Mouse (Mus musculus): ENCODE measurements around the gene Gde1. TPM values are rescaled to one million over a fixed set of nuclear protein-coding genes. Genes with fewer than 3 reads are reported as not detected.

The Gde1 gene
- polyA plus RNA-seq, 1 experiment, result 36.0 TPM

Other genes with a start within 250 kb of the Gde1 start
- 7.0 and 14.6 TPM in 2 replicates for gene Itpripl2, start 213.8 kb downstream of the Gde1 start, polyA plus RNA-seq (2012; rRNA removed)
- 54.1 and 59.3 TPM in 2 replicates for gene Coq7, start 172.4 kb downstream of the Gde1 start, polyA plus RNA-seq (2012; rRNA removed)
- 1.1 and 3.9 TPM in 2 replicates for gene Tmc7, start 121.0 kb downstream of the Gde1 start, polyA plus RNA-seq (2012; rRNA removed)
- 51.5 and 55.6 TPM in 2 replicates for gene Tmc5, start 108.5 kb downstream of the Gde1 start, polyA plus RNA-seq (2012; rRNA removed)
- 1.1 and 1.5 TPM in 2 replicates for gene Ccp110, start 6.8 kb upstream of the Gde1 start, polyA plus RNA-seq (2012; rRNA removed)
- gene Vps35l, start 34.4 kb upstream of the Gde1 start, polyA plus RNA-seq (2012; rRNA removed), result 33.2 and 43.2 TPM in 2 replicates
- 0.62 and 0.88 TPM in 2 replicates for gene Iqck, start 150.0 kb upstream of the Gde1 start, polyA plus RNA-seq (2012; rRNA removed)
- 6.1 and 7.0 TPM in 2 replicates for gene Knop1, start 150.5 kb upstream of the Gde1 start, polyA plus RNA-seq (2012; rRNA removed)